Mouse (Mus musculus) lung, adult 2 months (tissue): ENCODE measurements at regions not wholly inside any gene's neighbourhood (a gene's known extent, or its start where the extent isn't known, plus 50 kb on each side); places are given as distances from the start of the nearest gene placed in this dataset.
A peak's percentile ranks its signal among the peaks of the same experiment; 100 is the strongest.

Source experiments
- DNase-seq: peaks from one replicate; pipeline ENCODE4 v3.0.0; 2022
- H3K4me1 ChIP-seq: fragments of 200-500 bp; 2 replicates; pipeline ENCODE4 v1.6.1; 2011; ENCODE audit warnings: low read length; ENCODE audit not compliant: control insufficient read depth, insufficient read depth
- H3K4me3 ChIP-seq: fragments of 200-500 bp; replicated peaks from 2 replicates; pipeline ENCODE3; 2011; ENCODE audit warnings: low read depth, mild to moderate bottlenecking, control low read depth, low read length; ENCODE audit errors: extremely low read depth
- CTCF ChIP-seq: fragments of 200-500 bp; IDR thresholded peaks from 2 replicates; pipeline ENCODE4 v1.5.1; 2011; ENCODE audit warnings: mild to moderate bottlenecking, low read length, control low read depth; ENCODE audit not compliant: insufficient read depth
- POLR2A ChIP-seq: fragments of 200-500 bp; IDR thresholded peaks from 2 replicates; pipeline ENCODE4 v1.6.1; 2011; ENCODE audit warnings: low read depth, mild to moderate bottlenecking, control low read depth, low read length, borderline replicate concordance; ENCODE audit errors: extremely low read depth
- WGBS: fragments of 180-500 bp; shearing (Covaris S2); methylation state at CpG from one replicate; pipeline ENCODE4 v1.1.7; 2018; 5-methylcytosine and 5-hydroxymethylcytosine counted together

GRCm38 (mm10) chr5:118879808-118880478 lies 319.5 kb downstream of the Med13l start:
- H3K4me3 ChIP-seq: peak overlapping the region; percentile 31
- TF ChIP-seq CTCF: peak; percentile 65
- TF ChIP-seq POLR2A: no peak
- DNase-seq: peak; percentile 66
- WGBS: 9% methylated on average over 13 of the region's 13 CpGs
- peaks cover 7% of the 10 kb centered on the region for H3K4me1 ChIP-seq

- Histone ChIP-seq H3K4me3 (no peak overlapping the region), H3K4me1 (peaks cover 7% of the 10 kb centered on the region)
- WGBS: 33% methylated on average over 9 of the region's 9 CpGs
- peak; percentile 6 for DNase-seq
- TF ChIP-seq POLR2A: no peak
- TF ChIP-seq CTCF: no peak
Observed at GRCm38 (mm10) chr5:118880546-118880945, 320.1 kb downstream of the Med13l start.

- no peak for DNase-seq
- 97% methylated on average over 8 of the region's 8 CpGs for WGBS
Observed at GRCm38 (mm10) chr5:118881886-118882285, 321.4 kb downstream of the Med13l start.

GRCm38 (mm10) chr5:118888131-118888530 lies 327.7 kb downstream of the Med13l start:
- no peak for TF ChIP-seq CTCF
- no peak for TF ChIP-seq POLR2A
- H3K4me3 ChIP-seq: no peak overlapping the region
- DNase-seq: no peak
- no peaks in the 10 kb centered on the region for H3K4me1 ChIP-seq
- WGBS: 89% methylated on average over 11 of the region's 11 CpGs

More at GRCm38 (mm10) chr5:118881886-118882285, 321.4 kb downstream of the Med13l start:
- TF ChIP-seq POLR2A: no peak
- TF ChIP-seq CTCF: no peak
- H3K4me1 ChIP-seq: peaks cover 7% of the 10 kb centered on the region
- H3K4me3 ChIP-seq: no peak overlapping the region

- no peak for TF ChIP-seq POLR2A
- TF ChIP-seq CTCF: no peak
- WGBS: 64% methylated on average over 6 of the region's 6 CpGs
- no peaks in the 10 kb centered on the region for H3K4me1 ChIP-seq
- no peak for DNase-seq
- H3K4me3 ChIP-seq: no peak overlapping the region
Observed at GRCm38 (mm10) chr5:118891131-118891530, 330.7 kb downstream of the Med13l start.

- Histone ChIP-seq H3K4me1 (no peaks in the 10 kb centered on the region), H3K4me3 (no peak overlapping the region)
- no peak for DNase-seq
- WGBS: 64% methylated on average over 7 of the region's 7 CpGs
- no peak for TF ChIP-seq POLR2A
- no peak for TF ChIP-seq CTCF
Observed at GRCm38 (mm10) chr5:118908224-118908623, 347.7 kb downstream of the Med13l start.

- no peak for DNase-seq
- TF ChIP-seq POLR2A: no peak
- no peak for TF ChIP-seq CTCF
- H3K4me1 ChIP-seq: no peaks in the 10 kb centered on the region
- 67% methylated on average over 6 of the region's 6 CpGs for WGBS
- H3K4me3 ChIP-seq: no peak overlapping the region
Observed at GRCm38 (mm10) chr5:118909756-118910155, 349.3 kb downstream of the Med13l start.

GRCm38 (mm10) chr5:118914191-118914750 lies 353.8 kb downstream of the Med13l start:
- WGBS: 75% methylated on average over 6 of the region's 6 CpGs
- DNase-seq: no peak
- TF ChIP-seq POLR2A: no peak
- TF ChIP-seq CTCF: no peak
- no peaks in the 10 kb centered on the region for H3K4me1 ChIP-seq
- H3K4me3 ChIP-seq: no peak overlapping the region

- H3K4me1 ChIP-seq: peaks cover under 1% of the 10 kb centered on the region; the same call in 1 of the 2 replicates
- no peak for TF ChIP-seq POLR2A
- no peak for TF ChIP-seq CTCF
- H3K4me3 ChIP-seq: no peak overlapping the region
- 83% methylated on average over 7 of the region's 7 CpGs for WGBS
- DNase-seq: no peak
Observed at GRCm38 (mm10) chr5:118923357-118923756, 362.9 kb downstream of the Med13l start.

- Histone ChIP-seq H3K4me1 (peaks cover 2% of the 10 kb centered on the region; the same call in 1 of the 2 replicates), H3K4me3 (no peak overlapping the region)
- TF ChIP-seq CTCF: 0 out of 2 replicates have a peak, but pooled peaks have one; percentile 13
- TF ChIP-seq POLR2A: no peak
- WGBS: 96% methylated on average over 4 of the region's 4 CpGs
- DNase-seq: no peak
Observed at GRCm38 (mm10) chr5:118929037-118929436, 368.6 kb downstream of the Med13l start.
